Mouse (Mus musculus) olfactory bulb, adult 2 months (tissue): Measurements from ENCODE around the gene Ccdc85c. TPM values are rescaled to one million over a fixed set of nuclear protein-coding genes. Genes with fewer than 3 reads are reported as not detected.

ENCODE experiments used
- H3K27ac ChIP-seq: fragments of 200-500 bp; 2 replicates; pipeline ENCODE4 v1.5.1; 2012; ENCODE audit warnings: low read depth, low read length; ENCODE audit not compliant: insufficient read depth
- H3K4me1 ChIP-seq: fragments of 200-500 bp; 2 replicates; pipeline ENCODE4 v1.6.1; 2012; ENCODE audit warnings: low read length; ENCODE audit not compliant: control insufficient read depth, insufficient read depth
- H3K4me3 ChIP-seq: fragments of 200-500 bp; 2 replicates; pipeline ENCODE4 v1.5.1; 2012; ENCODE audit warnings: mild to moderate bottlenecking, low read depth, low read length, moderate library complexity; ENCODE audit not compliant: insufficient read depth
- CTCF ChIP-seq: fragments of 200-500 bp; IDR thresholded peaks from 2 replicates; pipeline ENCODE4 v1.5.1; 2012; ENCODE audit warnings: low read depth, mild to moderate bottlenecking, low read length, moderate library complexity; ENCODE audit not compliant: insufficient read depth
- POLR2A ChIP-seq: fragments of 200-500 bp; IDR thresholded peaks from 2 replicates; pipeline ENCODE4 v1.6.1; 2012; ENCODE audit warnings: mild to moderate bottlenecking, low read depth, low read length, moderate library complexity; ENCODE audit not compliant: insufficient read depth
- WGBS: fragments of 180-500 bp; shearing (Covaris S2); methylation state at CpG from one replicate; pipeline ENCODE4 v1.1.7; 2018; 5-methylcytosine and 5-hydroxymethylcytosine counted together
- polyA plus RNA-seq: library from polyadenylated mRNA; stranded (reverse); fragments of >200 nt; gene quantifications from 2 replicates; pipeline ENCODE4 v1.2.4, GENCODE M21; 2012; ENCODE audit warnings: low replicate concordance; ENCODE audit not compliant: missing spikeins, insufficient read depth, insufficient read length

Gene Ccdc85c
- polyA plus RNA-seq, 1 experiment: not detected

- 85% methylated on average over 17 of the region's 17 CpGs for WGBS
- no peak overlapping the region for H3K4me3 ChIP-seq
- TF ChIP-seq CTCF (no peak), POLR2A (no peak)
Observed at GRCm38 (mm10) chr12:108238395-108239035, 36.7 kb downstream of the Ccdc85c start.

GRCm38 (mm10) chr12:108237300-108238006 lies 37.8 kb downstream of the Ccdc85c start:
- TF ChIP-seq CTCF: no peak
- no peak for TF ChIP-seq POLR2A
- Histone ChIP-seq H3K4me3 (no peak overlapping the region), H3K27ac (no peak overlapping the region), H3K4me1 (peaks cover 72% of the 10 kb centered on the region)
- WGBS: 89% methylated on average over 6 of the region's 6 CpGs

More at GRCm38 (mm10) chr12:108238395-108239035, 36.7 kb downstream of the Ccdc85c start:
- Histone ChIP-seq H3K27ac (no peak overlapping the region), H3K4me1 (peaks cover 77% of the 10 kb centered on the region)

GRCm38 (mm10) chr12:108235976-108236555 lies 39.2 kb downstream of the Ccdc85c start:
- H3K4me1 ChIP-seq: peaks cover 73% of the 10 kb centered on the region
- WGBS: 61% methylated on average over 17 of the region's 18 CpGs
- H3K27ac ChIP-seq: no peak overlapping the region
- no peak overlapping the region for H3K4me3 ChIP-seq
- TF ChIP-seq CTCF (no peak), POLR2A (no peak)

GRCm38 (mm10) chr12:108234832-108235602 lies 40.2 kb downstream of the Ccdc85c start:
- 82% methylated on average over 14 of the region's 14 CpGs for WGBS
- H3K4me3 ChIP-seq: no peak overlapping the region
- no peak overlapping the region for H3K27ac ChIP-seq
- TF ChIP-seq CTCF (no peak), POLR2A (no peak)
- H3K4me1 ChIP-seq: peaks cover 66% of the 10 kb centered on the region

- Histone ChIP-seq H3K27ac (no peak overlapping the region), H3K4me1 (peaks cover 56% of the 10 kb centered on the region), H3K4me3 (no peak overlapping the region)
- WGBS: 91% methylated on average over 6 of the region's 6 CpGs
- TF ChIP-seq POLR2A (no peak), CTCF (no peak)
Observed at GRCm38 (mm10) chr12:108233736-108234135, 41.5 kb downstream of the Ccdc85c start.

- peaks cover 40% of the 10 kb centered on the region for H3K4me1 ChIP-seq
- H3K27ac ChIP-seq: no peak overlapping the region
- TF ChIP-seq CTCF: no peak
- TF ChIP-seq POLR2A: no peak
- H3K4me3 ChIP-seq: no peak overlapping the region
- WGBS: 31% methylated on average over 9 of the region's 9 CpGs
Observed at GRCm38 (mm10) chr12:108231901-108232300, 43.3 kb downstream of the Ccdc85c start.

GRCm38 (mm10) chr12:108230821-108231794 lies 44.1 kb downstream of the Ccdc85c start:
- TF ChIP-seq CTCF (no peak), POLR2A (no peak)
- Histone ChIP-seq H3K4me1 (peaks cover 41% of the 10 kb centered on the region), H3K27ac (no peak overlapping the region), H3K4me3 (no peak overlapping the region)
- WGBS: 67% methylated on average over 17 of the region's 18 CpGs

GRCm38 (mm10) chr12:108230077-108230476 lies 45.1 kb downstream of the Ccdc85c start:
- H3K27ac ChIP-seq: no peak overlapping the region
- no peak overlapping the region for H3K4me3 ChIP-seq
- peaks cover 46% of the 10 kb centered on the region for H3K4me1 ChIP-seq
- 83% methylated on average over 12 of the region's 12 CpGs for WGBS
- TF ChIP-seq POLR2A: no peak
- TF ChIP-seq CTCF: no peak
